Mouse (Mus musculus): ENCODE results near the gene Fbxo40. TPM values are rescaled to one million over a fixed set of nuclear protein-coding genes. Genes with fewer than 3 reads are reported as not detected.

Fbxo40 gene
- polyA plus RNA-seq, 1 experiment from 2014 or later: not detected

DNA sequence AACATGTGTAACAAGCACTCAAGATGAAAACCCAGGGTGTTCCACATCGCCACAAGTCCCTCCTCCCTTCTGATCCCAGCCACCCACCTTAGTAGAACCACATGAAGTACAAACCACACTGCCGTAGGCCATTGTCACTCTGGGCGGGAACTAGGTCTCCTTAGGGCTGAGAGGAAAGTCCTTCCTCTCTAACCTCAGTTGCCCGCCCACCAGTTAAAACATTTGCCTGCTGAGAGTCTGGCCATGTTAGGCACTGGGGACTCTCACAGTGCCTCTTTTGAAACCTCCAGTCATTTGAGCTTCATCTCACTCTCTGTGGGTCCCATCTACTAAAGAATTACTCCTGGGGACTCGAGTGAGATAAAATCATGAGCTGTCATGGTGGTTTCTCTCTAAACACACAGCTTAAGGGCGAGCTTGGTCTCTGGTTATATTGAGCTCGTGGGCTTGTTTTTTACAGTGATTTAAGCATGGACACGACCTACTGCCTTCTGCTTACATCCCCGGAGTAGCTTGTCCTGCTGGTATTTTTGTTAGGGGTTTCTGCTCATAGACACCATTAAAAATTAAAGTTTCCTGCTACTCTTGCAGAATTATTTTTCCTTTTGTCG, 62.7 kb downstream of the Fbxo40 start:
- peaks cover 46% of the 10 kb centered on the region for H3K36me3 ChIP-seq
- H3K4me2 ChIP-seq (replicated peaks): no peak overlapping the region
- WGBS: 89% methylated on average over 10 of the region's 10 CpGs

DNA sequence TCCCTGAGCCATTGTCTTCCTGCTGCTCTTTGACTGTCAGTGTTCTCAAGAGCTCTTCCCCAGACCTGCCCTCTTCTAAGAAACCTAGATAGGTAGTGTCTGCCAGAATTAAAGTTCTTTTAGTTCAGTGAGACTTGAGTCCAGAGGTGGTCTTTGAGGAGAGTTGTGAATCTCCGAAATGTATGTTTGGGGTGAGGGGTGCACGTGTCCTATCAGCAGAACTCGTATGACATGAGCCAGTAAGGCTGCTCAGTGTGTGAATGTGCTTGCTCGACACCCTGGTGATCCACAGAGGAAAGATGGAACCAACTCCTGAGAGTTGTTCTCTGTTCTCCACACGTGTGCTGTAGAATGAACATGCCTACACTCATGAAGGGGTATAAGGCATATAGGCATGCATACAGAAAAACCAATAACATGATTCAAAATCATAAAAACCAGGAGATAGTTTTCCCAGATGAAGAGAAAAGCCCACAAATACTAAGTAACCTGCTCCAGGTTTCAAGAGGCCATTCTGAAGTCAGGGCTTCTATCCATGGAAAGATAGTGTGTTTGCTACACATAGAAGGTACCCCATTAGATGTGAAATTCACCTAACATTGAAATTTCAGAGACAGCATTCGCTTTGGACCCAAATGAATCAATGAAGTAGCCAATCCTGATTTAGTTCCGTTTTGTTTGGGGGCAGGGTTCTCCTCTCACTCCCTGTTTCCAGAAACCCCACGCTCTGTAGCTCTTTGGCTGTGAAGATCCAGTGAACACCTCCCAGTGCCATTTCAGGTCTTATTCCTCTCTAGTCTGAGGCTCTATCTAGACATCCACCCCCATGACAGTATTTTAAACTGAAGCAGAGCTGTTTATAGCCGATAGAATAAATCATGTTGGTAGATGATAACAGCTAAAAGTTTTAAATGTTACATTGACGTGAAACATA, 63.5 kb downstream of the Fbxo40 start:
- Histone ChIP-seq H3K4me1 (replicated peaks) (no peaks in the 10 kb centered on the region), H3K36me3 (peaks cover 39% of the 10 kb centered on the region), H3K4me2 (replicated peaks) (no peak overlapping the region), H3K27ac (no peak overlapping the region), H3K9me3 (no peaks in the 10 kb centered on the region), H3K27me3 (replicated peaks) (no peaks in the 10 kb centered on the region), H3K9ac (no peak overlapping the region), H3K4me3 (replicated peaks) (no peak overlapping the region)
- ATAC-seq: no peak
- 90% methylated on average over 10 of the region's 10 CpGs for WGBS

More for the DNA sequence above, 62.7 kb downstream of the Fbxo40 start:
- Histone ChIP-seq H3K27ac (no peak overlapping the region), H3K4me3 (replicated peaks) (no peak overlapping the region), H3K9ac (no peak overlapping the region), H3K9me3 (no peaks in the 10 kb centered on the region), H3K4me1 (replicated peaks) (no peaks in the 10 kb centered on the region), H3K27me3 (replicated peaks) (no peaks in the 10 kb centered on the region)
- no peak for ATAC-seq

DNA sequence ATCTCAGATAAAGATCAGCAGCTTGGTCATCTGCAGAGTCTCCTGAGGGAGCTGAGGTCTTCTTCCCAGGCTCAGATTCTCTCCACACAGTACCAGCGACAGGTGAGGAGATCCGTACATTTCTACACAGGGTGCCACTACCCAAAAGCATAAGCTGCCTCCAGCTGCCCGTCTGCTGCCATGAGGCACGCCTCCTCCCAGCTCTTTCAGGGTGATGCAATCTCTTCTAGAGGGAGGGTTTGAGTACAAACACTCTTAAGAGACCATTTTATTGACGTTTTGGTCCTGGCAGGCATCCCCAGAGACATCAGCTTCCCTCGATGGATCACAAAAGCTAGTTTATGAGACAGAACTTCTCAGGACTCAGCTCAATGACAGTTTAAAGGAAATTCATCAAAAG, 64.5 kb downstream of the Fbxo40 start:
- Histone ChIP-seq H3K27me3 (replicated peaks) (no peaks in the 10 kb centered on the region), H3K4me2 (replicated peaks) (no peak overlapping the region), H3K4me1 (replicated peaks) (no peaks in the 10 kb centered on the region), H3K27ac (no peak overlapping the region), H3K4me3 (replicated peaks) (no peak overlapping the region), H3K9ac (no peak overlapping the region), H3K36me3 (peaks cover 39% of the 10 kb centered on the region), H3K9me3 (no peaks in the 10 kb centered on the region)
- no peak for ATAC-seq
- WGBS: 65% methylated on average over 6 of the region's 6 CpGs

DNA sequence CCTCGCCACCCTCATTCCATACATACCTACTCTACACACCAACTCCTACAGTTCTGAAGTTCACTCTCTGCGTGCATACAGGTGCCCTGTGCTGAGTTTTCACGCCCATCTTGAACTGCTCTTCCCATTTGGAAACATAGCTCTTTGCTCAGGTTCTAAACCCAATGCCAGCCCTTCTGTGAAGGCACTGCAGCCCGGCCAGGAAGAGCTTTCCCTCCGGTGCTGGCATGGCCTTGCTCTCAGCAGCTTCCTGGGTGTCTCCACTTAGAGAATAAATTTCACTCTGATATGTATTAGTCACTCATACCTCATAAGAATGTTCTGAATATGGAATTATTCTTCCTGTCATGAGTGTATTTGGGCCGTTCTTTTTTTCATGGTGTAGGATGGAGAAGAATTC, 64.9 kb downstream of the Fbxo40 start:
- no peak overlapping the region for H3K4me2 ChIP-seq (replicated peaks)
- H3K4me3 ChIP-seq (replicated peaks): no peak overlapping the region
- H3K9ac ChIP-seq: no peak overlapping the region
- WGBS: 91% methylated on average over 6 of the region's 6 CpGs
- H3K36me3 ChIP-seq: peaks cover 36% of the 10 kb centered on the region
- ATAC-seq: no peak
- no peaks in the 10 kb centered on the region for H3K27me3 ChIP-seq (replicated peaks)
- no peaks in the 10 kb centered on the region for H3K9me3 ChIP-seq
- no peak overlapping the region for H3K27ac ChIP-seq
- no peaks in the 10 kb centered on the region for H3K4me1 ChIP-seq (replicated peaks)

DNA sequence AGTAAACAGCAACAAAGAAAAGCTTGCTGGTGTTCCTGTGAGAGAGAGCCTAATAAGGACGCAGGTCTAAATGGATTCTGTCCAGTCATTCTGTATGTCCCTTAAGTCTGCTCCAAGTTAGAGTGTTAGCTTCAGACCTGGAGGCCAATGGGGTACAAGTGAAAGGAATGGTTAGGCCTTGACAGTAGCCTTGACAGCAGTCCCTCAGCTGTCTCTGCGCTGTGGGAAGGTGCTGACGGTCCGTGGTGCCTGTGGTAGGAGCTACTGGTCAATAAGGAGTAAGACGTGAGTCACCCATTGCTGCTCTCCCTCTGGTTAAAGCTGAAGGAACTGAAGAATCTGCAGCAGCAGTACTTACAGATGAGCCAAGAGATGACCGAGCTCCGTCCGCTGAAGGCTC, 66.0 kb downstream of the Fbxo40 start:
- peaks cover 31% of the 10 kb centered on the region for H3K36me3 ChIP-seq
- H3K9me3 ChIP-seq: no peaks in the 10 kb centered on the region
- H3K27me3 ChIP-seq (replicated peaks): no peaks in the 10 kb centered on the region
- H3K9ac ChIP-seq: no peak overlapping the region
- no peak for ATAC-seq
- H3K27ac ChIP-seq: no peak overlapping the region
- no peak overlapping the region for H3K4me3 ChIP-seq (replicated peaks)
- WGBS: 89% methylated on average over 8 of the region's 8 CpGs
- H3K4me1 ChIP-seq (replicated peaks): no peaks in the 10 kb centered on the region
- H3K4me2 ChIP-seq (replicated peaks): no peak overlapping the region

DNA sequence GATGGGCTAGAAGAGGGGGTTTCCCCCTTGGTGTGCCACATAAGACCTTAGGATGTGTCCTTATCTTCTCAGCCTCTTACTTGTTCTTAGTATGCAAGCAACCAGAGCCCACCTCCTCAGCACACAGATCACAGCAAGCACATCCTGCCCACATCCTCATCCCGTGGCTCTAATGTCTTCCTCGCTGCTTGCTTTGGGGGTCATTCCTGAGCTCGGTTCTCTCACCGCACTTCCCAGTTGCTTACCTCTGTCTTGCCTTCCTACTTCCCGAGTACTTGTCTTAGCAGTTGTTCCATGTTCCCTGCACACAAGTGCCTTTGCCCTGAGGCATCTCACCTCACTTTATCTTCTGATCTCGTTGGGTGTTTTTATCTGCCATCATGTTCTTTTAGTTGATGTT, 68.3 kb downstream of the Fbxo40 start:
- ATAC-seq: no peak
- WGBS: 85% methylated on average over 6 of the region's 6 CpGs
- Histone ChIP-seq H3K27ac (no peak overlapping the region), H3K4me2 (replicated peaks) (no peak overlapping the region), H3K9ac (no peak overlapping the region), H3K27me3 (replicated peaks) (no peaks in the 10 kb centered on the region), H3K36me3 (peaks cover 26% of the 10 kb centered on the region), H3K4me3 (replicated peaks) (no peak overlapping the region), H3K9me3 (no peaks in the 10 kb centered on the region), H3K4me1 (replicated peaks) (no peaks in the 10 kb centered on the region)

DNA sequence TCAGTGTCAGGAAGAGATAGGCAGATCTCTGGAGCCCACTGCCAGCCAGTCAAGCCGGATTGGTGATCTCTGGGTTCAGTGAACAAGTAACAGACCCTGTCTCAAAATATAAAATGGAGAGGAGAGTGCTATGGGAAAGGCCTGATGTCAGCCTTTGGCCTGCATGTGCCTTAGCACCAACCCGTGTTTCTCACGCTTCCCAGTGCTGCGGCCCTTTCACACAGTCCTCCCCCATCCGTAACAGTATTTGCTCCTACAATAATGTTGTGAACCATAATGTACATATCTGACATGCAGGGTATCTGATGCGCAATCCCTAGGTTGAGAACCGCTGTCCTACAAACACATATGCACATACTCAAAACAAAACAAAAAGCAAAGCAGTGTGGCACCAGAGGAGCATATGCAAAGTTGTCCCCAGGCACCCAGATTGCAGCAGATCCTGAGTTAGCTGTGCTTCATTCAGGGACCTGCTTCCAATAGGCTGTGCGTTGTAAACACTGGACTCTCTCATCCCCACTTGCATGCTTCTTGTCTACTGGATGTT, 69.1 kb downstream of the Fbxo40 start:
- no peaks in the 10 kb centered on the region for H3K4me1 ChIP-seq (replicated peaks)
- H3K27me3 ChIP-seq (replicated peaks): no peaks in the 10 kb centered on the region
- no peak overlapping the region for H3K4me3 ChIP-seq (replicated peaks)
- WGBS: 94% methylated on average over 8 of the region's 8 CpGs
- H3K9me3 ChIP-seq: no peaks in the 10 kb centered on the region
- ATAC-seq: no peak
- H3K36me3 ChIP-seq: peaks cover 23% of the 10 kb centered on the region
- H3K9ac ChIP-seq: no peak overlapping the region
- H3K27ac ChIP-seq: no peak overlapping the region
- no peak overlapping the region for H3K4me2 ChIP-seq (replicated peaks)

DNA sequence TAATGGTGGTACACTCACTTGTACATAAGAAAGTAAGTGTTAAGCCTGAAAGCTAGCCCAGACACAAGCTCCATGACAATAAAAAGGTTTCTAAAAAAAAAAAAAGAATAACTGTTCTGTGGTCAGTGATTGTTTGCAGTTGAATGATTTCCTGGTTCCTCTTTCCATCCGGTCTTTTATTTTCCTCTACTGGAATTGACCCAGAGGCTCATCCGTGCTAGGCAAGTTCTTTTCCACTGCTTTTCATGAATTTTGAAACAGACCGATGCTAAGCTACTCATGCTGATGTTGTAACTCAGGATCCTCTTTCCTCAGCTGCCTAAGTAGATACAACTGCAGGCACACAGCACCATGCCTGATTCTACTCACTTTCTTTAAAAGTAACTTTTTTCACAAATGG, 69.9 kb downstream of the Fbxo40 start:
- H3K36me3 ChIP-seq: peaks cover 18% of the 10 kb centered on the region
- no peak overlapping the region for H3K9ac ChIP-seq
- no peak for ATAC-seq
- H3K4me3 ChIP-seq (replicated peaks): no peak overlapping the region
- no peak overlapping the region for H3K27ac ChIP-seq
- 81% methylated on average over 3 of the region's 3 CpGs for WGBS
- H3K27me3 ChIP-seq (replicated peaks): no peaks in the 10 kb centered on the region
- no peaks in the 10 kb centered on the region for H3K9me3 ChIP-seq
- no peaks in the 10 kb centered on the region for H3K4me1 ChIP-seq (replicated peaks)
- no peak overlapping the region for H3K4me2 ChIP-seq (replicated peaks)

DNA sequence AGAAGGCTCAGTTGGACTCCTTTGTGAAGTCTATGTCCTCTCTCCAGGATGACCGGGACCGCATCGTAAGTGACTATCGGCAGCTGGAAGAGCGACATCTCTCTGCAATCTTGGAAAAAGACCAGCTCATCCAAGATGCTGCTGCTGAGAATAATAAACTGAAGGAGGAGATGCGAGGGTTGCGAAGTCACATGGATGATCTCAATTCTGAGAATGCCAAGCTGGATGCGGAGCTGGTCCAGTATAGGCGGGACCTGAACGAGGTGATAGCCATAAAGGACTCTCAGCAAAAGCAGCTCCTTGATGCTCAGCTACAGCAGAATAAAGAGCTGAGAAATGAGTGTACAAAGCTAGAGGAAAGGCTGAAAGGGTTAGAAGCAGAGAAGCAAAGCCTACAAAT, 71.8 kb downstream of the Fbxo40 start:
- Histone ChIP-seq H3K4me1 (replicated peaks) (no peaks in the 10 kb centered on the region), H3K36me3 (peaks cover 23% of the 10 kb centered on the region), H3K9ac (no peak overlapping the region), H3K4me3 (replicated peaks) (no peak overlapping the region), H3K4me2 (replicated peaks) (no peak overlapping the region), H3K27me3 (replicated peaks) (no peaks in the 10 kb centered on the region), H3K27ac (no peak overlapping the region), H3K9me3 (no peaks in the 10 kb centered on the region)
- no peak for ATAC-seq
- WGBS: 95% methylated on average over 10 of the region's 10 CpGs

DNA sequence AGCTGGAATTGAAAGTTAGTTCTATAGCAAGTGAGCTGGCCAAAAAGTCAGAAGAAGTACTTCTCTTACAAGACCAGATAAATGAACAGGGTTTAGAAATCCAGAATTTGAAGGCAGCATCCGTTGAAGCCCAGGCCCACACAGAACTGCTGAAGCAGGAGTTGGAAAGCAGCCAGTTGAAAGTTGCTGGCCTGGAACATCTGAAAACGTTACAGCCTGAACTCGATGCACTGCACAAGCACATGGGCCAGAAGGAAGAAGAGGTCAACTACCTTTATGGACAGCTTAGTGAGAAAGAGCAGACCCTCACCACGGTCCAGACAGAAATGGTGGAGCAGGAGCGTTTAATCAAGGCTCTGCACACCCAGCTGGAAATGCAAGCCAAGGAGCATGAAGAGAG, 76.1 kb downstream of the Fbxo40 start:
- no peak for ATAC-seq
- Histone ChIP-seq H3K27ac (no peak overlapping the region), H3K9ac (no peak overlapping the region), H3K4me2 (replicated peaks) (no peak overlapping the region), H3K36me3 (peaks cover 32% of the 10 kb centered on the region), H3K4me3 (replicated peaks) (no peak overlapping the region), H3K9me3 (no peaks in the 10 kb centered on the region), H3K27me3 (replicated peaks) (no peaks in the 10 kb centered on the region), H3K4me1 (replicated peaks) (no peaks in the 10 kb centered on the region)
- WGBS: 66% methylated on average over 5 of the region's 5 CpGs

All from intestine, embryonic 15.5 days (tissue).